Mouse (Mus musculus) hindbrain, postnatal 0 days (tissue): ENCODE results near the gene Brat1. TPM values are rescaled to one million over a fixed set of nuclear protein-coding genes. Genes with fewer than 3 reads are reported as not detected.

ENCODE experiments used
- ATAC-seq: fragments of 200-750 bp; cut with Nextera tagmentation; 2 replicates; pipeline ENCODE4 v1.8.0; 2017; ENCODE audit warnings: mild to moderate bottlenecking, moderate TSS enrichment, moderate library complexity
- DNase-seq: peaks from one replicate; pipeline ENCODE4 v3.0.0-alpha.2; 2015; ENCODE audit warnings: low spot score
- H3K27ac ChIP-seq: fragments of 300-500 bp; sonication (generic); 2 replicates; pipeline ENCODE4 v1.5.1; 2014; ENCODE audit warnings: mild to moderate bottlenecking
- H3K27me3 ChIP-seq: fragments of 300-500 bp; sonication (generic); 2 replicates; pipeline ENCODE4 v1.6.1; 2014; ENCODE audit warnings: low read length, mixed read lengths; ENCODE audit not compliant: insufficient read depth
- H3K36me3 ChIP-seq: fragments of 300-500 bp; sonication (generic); 2 replicates; pipeline ENCODE4 v1.6.1; 2014; ENCODE audit warnings: low read length, mixed read lengths; ENCODE audit not compliant: insufficient read depth
- H3K4me1 ChIP-seq: fragments of 300-500 bp; sonication (generic); 2 replicates; pipeline ENCODE4 v1.6.1; 2014; ENCODE audit warnings: antibody characterized with exemption, low read length, mixed read lengths; ENCODE audit not compliant: insufficient read depth
- H3K4me2 ChIP-seq: fragments of 300-500 bp; sonication (generic); 2 replicates; pipeline ENCODE4 v1.6.1; 2014; ENCODE audit warnings: low read depth, mild to moderate bottlenecking, low read length, moderate library complexity, mixed read lengths
- H3K4me3 ChIP-seq: fragments of 300-500 bp; sonication (generic); 2 replicates; pipeline ENCODE4 v1.5.1; 2014; ENCODE audit warnings: low read length
- H3K9ac ChIP-seq: fragments of 300-500 bp; sonication (generic); replicated peaks from 2 replicates; pipeline ENCODE4 v1.6.1; 2014; ENCODE audit warnings: mild to moderate bottlenecking, low read length, moderate library complexity, mixed read lengths
- H3K9me3 ChIP-seq: fragments of 300-500 bp; sonication (generic); 2 replicates; pipeline ENCODE4 v1.6.1; 2016; ENCODE audit warnings: low read length, mixed read lengths
- CTCF ChIP-seq: IDR thresholded peaks from 2 replicates; pipeline ENCODE4 v1.5.1; 2016; ENCODE audit warnings: antibody characterized with exemption, control low read depth, low read depth
- WGBS: fragments of 180-500 bp; shearing (Covaris S2); extraction: QIAGEN DNeasy Blood & Tissue Kit; methylation state at CpG from one replicate; pipeline ENCODE4 v1.1.7; 2014; 5-methylcytosine and 5-hydroxymethylcytosine counted together
- polyA plus RNA-seq: library from polyadenylated mRNA; unstranded; fragments of >200 nt; fragmentation: Nextera tagmentation; extraction: Ambion mirVana; gene quantifications from 2 replicates; pipeline ENCODE4 v1.2.1, GENCODE M21; 2015
- total RNA-seq: library from RNA; depleted of rRNA; stranded (reverse); fragments of >200 nt; gene quantifications from 2 replicates; pipeline ENCODE4 v1.2.3, GENCODE M21; 2014

Brat1 gene
- total and polyA plus RNA-seq, 2 experiments from 2014 or later = 18.1 to 46.7 TPM

DNA sequence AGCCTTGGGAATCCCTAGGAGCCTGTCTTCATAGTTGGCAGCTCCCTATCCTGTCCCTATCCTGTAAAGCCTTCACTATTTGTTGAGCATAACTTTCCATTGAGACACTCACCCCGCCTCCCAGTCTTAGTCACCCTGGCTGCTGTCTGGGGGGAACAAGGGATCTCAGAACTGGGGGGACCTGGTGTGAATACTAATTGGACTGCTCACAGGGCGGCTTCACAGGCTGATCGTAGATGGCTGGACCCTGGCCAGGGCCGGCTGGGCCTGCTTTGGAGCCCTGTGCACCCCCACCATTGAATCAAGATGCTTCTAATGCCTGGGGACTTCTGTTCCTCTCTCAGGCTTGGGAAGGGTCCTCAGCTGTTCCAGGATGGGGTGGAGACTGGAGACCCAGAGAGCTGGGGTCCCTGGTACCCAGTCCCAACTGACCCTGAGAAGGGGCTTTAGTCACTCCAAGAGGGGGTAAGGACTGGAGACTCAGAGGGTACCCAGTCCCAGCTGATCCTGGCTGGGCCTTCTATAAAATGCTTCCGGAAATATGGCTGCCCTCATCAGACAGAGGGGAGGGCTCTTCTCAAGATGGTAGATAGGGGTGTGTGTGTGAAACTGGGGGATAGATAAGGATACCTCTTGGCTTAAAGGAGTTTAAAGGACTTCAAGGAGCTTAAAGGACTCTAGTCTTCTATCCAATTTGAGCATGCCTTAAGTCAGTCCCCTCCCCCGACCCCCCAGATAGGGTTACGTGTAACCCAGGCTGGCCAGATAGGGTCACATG, 21.4 kb downstream of the Brat1 start:
- TF ChIP-seq CTCF = no peak
- ATAC-seq (peak; percentile 89), DNase-seq (peak; percentile 88)
- Histone ChIP-seq H3K27ac (peak overlapping the region; percentile 79), H3K9me3 (no peaks in the 10 kb centered on the region), H3K36me3 (no peaks in the 10 kb centered on the region), H3K4me2 (no peak overlapping the region), H3K4me3 (no peak overlapping the region), H3K27me3 (no peaks in the 10 kb centered on the region), H3K9ac (no peak overlapping the region), H3K4me1 (peaks cover 25% of the 10 kb centered on the region)
- 54% methylated on average over 7 of the region's 7 CpGs for WGBS

DNA sequence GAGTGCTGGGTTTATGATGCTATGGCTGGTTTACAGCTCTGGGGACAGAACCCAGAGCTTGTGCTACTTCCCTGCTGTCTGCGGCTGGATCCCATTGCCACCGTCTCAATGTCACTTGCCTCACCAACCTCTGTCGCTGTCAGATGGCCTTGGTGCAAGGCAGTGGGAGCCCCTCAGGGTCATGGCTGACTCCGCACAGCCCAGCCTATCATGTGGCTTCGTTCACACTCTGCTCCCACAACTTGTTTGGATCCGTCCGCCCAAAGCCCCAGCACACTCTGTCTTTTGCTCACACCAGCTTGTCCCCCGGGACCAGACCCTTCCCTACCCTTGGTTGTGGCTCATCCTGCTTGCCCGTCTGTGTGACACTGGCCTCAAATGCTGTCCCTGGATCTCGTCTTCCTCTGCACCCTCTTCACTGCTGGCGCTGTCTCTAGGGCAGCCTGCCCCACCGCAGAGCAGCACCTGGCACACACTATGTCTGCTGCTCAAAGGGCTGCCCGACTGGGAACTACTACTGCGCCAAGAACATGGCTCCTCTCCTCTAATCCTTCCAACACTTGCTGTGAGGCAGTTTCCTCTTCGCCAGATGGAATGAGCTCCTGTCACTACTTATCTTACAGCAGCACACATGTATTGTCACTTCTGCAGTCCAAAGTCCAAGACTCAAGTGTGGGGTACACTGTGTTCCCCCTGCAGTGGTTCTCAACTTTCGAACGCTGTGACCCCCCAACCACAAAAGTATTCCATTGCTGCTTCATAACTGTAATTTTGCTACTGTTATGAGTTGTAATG, 22.3 kb downstream of the Brat1 start:
- H3K4me3 ChIP-seq = no peak overlapping the region
- no peak overlapping the region for H3K4me2 ChIP-seq
- WGBS = 70% methylated on average over 17 of the region's 17 CpGs
- ATAC-seq (no peak), DNase-seq (no peak)
- no peaks in the 10 kb centered on the region for H3K9me3 ChIP-seq
- H3K4me1 ChIP-seq = peaks cover 25% of the 10 kb centered on the region
- H3K36me3 ChIP-seq = no peaks in the 10 kb centered on the region
- no peaks in the 10 kb centered on the region for H3K27me3 ChIP-seq
- peak overlapping the region; percentile 26; the same call in 1 of the 2 replicates for H3K27ac ChIP-seq
- no peak overlapping the region for H3K9ac ChIP-seq
- no peak for TF ChIP-seq CTCF

DNA sequence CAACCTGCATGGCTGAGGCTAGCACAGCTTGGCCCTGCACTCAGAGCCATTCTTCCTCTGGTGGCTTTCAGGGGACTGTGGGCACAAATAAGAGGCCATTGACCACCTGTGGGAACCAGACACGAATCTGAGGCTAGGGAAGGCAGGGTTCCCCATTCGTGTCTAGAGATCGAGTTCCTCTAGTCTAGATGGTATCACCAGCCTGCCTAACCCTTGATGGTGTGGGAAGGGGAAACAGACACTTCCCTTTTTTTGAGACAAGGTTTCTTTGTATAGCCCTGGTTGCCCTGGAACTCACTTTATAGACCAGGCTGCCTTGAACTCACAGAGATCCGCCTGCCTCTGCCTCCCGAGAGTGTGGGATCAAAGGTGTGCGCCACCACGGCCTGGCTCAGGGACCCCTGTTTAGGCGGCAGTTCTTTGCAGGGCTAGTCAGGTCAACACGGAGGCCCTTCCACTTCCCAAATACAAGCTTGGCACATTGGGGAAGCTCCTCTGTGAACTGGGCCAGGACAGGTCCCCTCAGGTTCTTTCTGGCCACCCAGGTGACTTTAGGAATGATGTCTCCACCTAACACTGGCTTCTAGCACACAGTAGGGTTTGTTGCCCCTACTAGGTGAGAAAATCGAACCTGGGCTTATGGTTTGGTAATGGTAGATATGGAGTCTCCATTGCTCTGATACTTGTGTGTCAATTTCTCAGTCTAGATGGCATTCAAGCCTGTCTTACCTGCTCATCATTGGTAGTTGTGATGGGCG, 26.4 kb downstream of the Brat1 start:
- Histone ChIP-seq H3K4me1 (0 out of 2 replicates have a peak, but pooled peaks cover 6% of the 10 kb centered on the region), H3K27ac (no peak overlapping the region), H3K27me3 (peaks cover 8% of the 10 kb centered on the region; the same call in 1 of the 2 replicates), H3K4me2 (no peak overlapping the region), H3K9me3 (no peaks in the 10 kb centered on the region), H3K36me3 (no peaks in the 10 kb centered on the region), H3K4me3 (no peak overlapping the region), H3K9ac (no peak overlapping the region)
- no peak for ATAC-seq
- WGBS = 92% methylated on average over 11 of the region's 11 CpGs
- no peak for DNase-seq
- TF ChIP-seq CTCF = no peak

DNA sequence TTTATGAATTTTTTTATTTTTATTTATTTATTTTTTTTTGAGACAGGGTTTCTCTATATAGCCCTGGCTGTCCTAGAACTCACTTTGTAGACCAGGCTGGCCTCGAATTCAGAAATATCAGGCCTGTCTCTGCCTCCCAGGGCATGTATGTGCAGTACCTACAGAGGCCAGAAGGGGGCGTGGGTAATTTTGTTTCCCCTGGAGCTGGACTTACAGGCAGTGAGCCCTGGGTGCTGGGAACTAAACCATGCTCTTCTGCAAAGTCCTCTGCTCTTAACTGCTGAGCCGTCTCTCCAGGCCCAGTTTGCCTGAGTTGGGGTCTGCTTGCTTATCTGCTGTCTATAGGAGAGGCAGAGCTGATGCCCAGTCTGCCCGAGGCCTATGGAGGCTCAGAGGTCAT, 27.4 kb downstream of the Brat1 start:
- no peaks in the 10 kb centered on the region for H3K36me3 ChIP-seq
- 0 out of 2 replicates have a peak, but pooled peaks cover 2% of the 10 kb centered on the region for H3K4me1 ChIP-seq
- peaks cover 8% of the 10 kb centered on the region; the same call in 1 of the 2 replicates for H3K27me3 ChIP-seq
- H3K27ac ChIP-seq = no peak overlapping the region
- peak; percentile 48 for TF ChIP-seq CTCF
- no peak overlapping the region for H3K4me3 ChIP-seq
- H3K9ac ChIP-seq = no peak overlapping the region
- ATAC-seq (no peak), DNase-seq (no peak)
- no peak overlapping the region for H3K4me2 ChIP-seq
- H3K9me3 ChIP-seq = no peaks in the 10 kb centered on the region
- 73% methylated on average over 4 of the region's 4 CpGs for WGBS

DNA sequence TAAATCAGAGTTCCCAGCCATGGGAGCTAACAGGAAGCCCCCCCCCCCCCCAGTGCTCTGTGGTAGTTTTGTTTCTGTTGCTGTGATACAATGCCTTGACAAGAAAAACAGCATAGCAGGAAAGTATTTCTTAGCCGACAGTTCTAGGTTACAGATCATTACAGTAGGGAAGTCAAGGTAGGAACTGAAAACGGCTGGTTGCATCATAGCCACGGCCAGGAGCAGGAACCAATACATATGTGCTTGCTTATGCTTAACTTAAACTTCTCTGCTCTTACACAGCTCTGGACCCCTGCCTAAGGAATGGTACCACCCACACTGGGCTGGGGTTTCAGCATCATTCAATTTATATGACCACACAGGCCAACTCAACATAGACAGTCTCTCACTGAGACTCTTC, 28.5 kb downstream of the Brat1 start:
- ATAC-seq = no peak
- Histone ChIP-seq H3K4me1 (0 out of 2 replicates have a peak, but pooled peaks cover 2% of the 10 kb centered on the region), H3K9me3 (no peaks in the 10 kb centered on the region), H3K9ac (no peak overlapping the region), H3K4me2 (no peak overlapping the region), H3K27me3 (peaks cover 8% of the 10 kb centered on the region; the same call in 1 of the 2 replicates), H3K4me3 (no peak overlapping the region), H3K27ac (no peak overlapping the region), H3K36me3 (no peaks in the 10 kb centered on the region)
- TF ChIP-seq CTCF = no peak
- 70% methylated on average over 3 of the region's 3 CpGs for WGBS
- no peak for DNase-seq

DNA sequence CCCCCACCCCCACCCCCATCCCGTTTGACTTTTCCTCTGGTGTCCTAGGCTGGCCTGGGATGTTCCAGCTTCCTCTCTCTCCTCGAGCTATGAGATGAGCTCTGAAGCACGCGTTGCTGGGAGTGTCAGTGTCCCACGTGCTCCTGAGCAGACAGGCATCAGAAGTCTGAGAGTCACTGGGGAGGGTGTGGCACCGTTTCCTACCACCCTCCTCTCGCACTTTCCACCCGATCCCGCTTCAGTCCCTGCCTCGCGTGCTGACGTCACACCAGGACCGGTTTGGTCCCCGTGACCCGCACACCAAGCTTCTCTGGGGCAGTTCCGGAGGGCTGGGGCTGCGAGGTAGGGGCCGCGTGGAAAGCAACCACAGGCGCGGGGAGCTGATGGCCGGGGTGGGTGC, 30.5 kb downstream of the Brat1 start:
- Histone ChIP-seq H3K4me2 (peak overlapping the region; percentile 60), H3K4me3 (peak overlapping the region; percentile 33), H3K36me3 (no peaks in the 10 kb centered on the region), H3K4me1 (0 out of 2 replicates have a peak, but pooled peaks cover 2% of the 10 kb centered on the region), H3K27ac (no peak overlapping the region), H3K9ac (peak overlapping the region; percentile 24; the same call in 1 of the 2 replicates), H3K27me3 (peaks cover 8% of the 10 kb centered on the region; the same call in 1 of the 2 replicates), H3K9me3 (no peaks in the 10 kb centered on the region)
- TF ChIP-seq CTCF = no peak
- ATAC-seq = peak; percentile 62; the same call in 1 of the 2 replicates
- DNase-seq = no peak
- WGBS = under 1% methylated on average over 22 of the region's 22 CpGs
